Mouse (Mus musculus) G1E-ER4 (cell line): ENCODE data around the gene Daxx. TPM values are rescaled to one million over a fixed set of nuclear protein-coding genes. Genes with fewer than 3 reads are reported as not detected.

Experiments used
- GATA1 ChIP-seq: IDR thresholded peaks from one replicate; pipeline ENCODE4 v1.8.0; 2012; ENCODE audit warnings: low read length, inconsistent platforms
- polyA plus RNA-seq: library from polyadenylated mRNA; stranded (reverse); fragments of >175 nt; gene quantifications from 2 replicates; pipeline ENCODE4 v1.2.3, GENCODE M21; 2012

Gene Daxx
- polyA plus RNA-seq, 1 experiment: 59.5 TPM

- TF ChIP-seq GATA1: no peak
These were observed 710 bp upstream of the Daxx start for GRCm38 (mm10) chr17:33908331-33909076.

DNA sequence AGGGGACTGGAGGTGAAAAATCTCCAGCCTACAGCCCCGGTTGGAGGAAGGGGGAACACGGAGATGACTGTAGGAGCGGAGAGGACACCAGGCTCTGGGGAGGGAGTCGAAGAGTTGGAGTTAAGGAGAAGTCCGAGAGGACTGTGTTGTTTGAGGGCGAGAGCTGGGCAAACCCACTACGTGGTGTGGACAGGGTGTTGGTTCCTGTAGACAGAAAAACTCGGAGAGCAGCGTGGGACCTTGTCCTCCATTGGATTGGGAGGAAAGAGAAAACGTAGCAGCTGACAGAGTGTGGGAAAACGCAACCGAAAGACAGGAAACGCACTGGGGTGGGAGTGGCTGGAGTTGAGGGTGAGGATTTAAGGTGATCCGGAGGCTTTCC lies 646 bp downstream of the Daxx start:
- no peak for TF ChIP-seq GATA1

GRCm38 (mm10) chr17:33910346-33911051 lies 1.3 kb downstream of the Daxx start:
- no peak for TF ChIP-seq GATA1

- TF ChIP-seq GATA1: no peak
These were observed 2.0 kb downstream of the Daxx start for GRCm38 (mm10) chr17:33911052-33911812.

- TF ChIP-seq GATA1: no peak
These were observed 2.7 kb downstream of the Daxx start for GRCm38 (mm10) chr17:33911813-33912414.

GRCm38 (mm10) chr17:33913264-33913663 lies 4.0 kb downstream of the Daxx start:
- TF ChIP-seq GATA1: no peak

DNA sequence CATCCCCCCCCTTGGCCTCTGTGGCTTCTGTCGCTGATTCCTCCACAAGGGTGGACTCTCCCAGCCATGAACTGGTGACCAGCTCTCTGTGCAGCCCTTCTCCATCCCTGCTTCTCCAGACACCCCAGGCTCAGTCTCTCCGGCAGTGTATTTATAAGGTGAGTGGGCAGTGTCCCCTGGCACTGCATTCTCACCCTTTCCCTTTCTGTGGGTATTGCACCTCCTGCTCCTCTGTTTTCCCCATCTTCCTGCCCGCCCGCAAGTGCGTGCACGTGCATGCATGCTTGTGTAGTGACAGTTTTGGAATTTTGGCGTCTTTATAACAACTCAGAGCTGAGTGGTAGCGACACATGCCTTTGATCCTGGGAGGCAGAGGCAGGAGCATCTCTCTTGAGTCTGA lies 4.7 kb downstream of the Daxx start:
- TF ChIP-seq GATA1: no peak

GRCm38 (mm10) chr17:33914969-33915391 lies 5.8 kb downstream of the Daxx start:
- no peak for TF ChIP-seq GATA1

DNA sequence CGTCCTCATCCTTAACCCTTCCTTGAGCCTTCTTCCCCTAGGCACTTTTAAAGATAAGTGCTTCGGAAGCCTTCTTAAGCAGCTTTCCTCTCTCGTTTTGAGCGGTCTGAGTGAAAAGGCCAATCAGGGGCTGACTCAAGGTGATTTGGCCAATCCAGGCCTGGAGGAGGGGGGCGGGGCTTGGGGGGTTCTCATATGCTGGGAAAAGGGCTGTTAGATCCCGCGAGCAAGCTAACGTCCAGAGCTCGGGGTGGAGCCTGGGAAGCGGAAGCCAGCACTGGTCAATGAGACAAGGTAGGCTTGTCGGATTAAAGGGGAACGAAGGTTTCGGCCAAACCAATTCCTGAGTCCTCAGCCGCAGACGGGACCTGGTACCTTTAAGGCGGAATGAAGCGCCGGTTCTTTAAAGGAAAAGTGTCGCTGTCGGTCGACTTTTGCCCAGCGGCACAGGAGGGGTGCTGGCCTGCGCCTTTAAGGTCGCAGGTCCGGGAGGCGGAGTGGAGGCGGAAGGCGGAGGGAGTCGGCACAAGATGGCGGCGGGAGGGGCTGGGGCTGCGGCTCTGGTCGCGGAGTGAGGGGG lies 6.5 kb downstream of the Daxx start, which contains the start of the genes Tapbp and Zbtb22:
Tapbp (plus strand) TSS at position 229 of the 580 bp plus-strand sequence.
Zbtb22 (plus strand) TSS at position 234 of the 580 bp plus-strand sequence.
- TF ChIP-seq GATA1: no peak

GRCm38 (mm10) chr17:33916294-33916693 lies 7.1 kb downstream of the Daxx start:
- no peak for TF ChIP-seq GATA1

DNA sequence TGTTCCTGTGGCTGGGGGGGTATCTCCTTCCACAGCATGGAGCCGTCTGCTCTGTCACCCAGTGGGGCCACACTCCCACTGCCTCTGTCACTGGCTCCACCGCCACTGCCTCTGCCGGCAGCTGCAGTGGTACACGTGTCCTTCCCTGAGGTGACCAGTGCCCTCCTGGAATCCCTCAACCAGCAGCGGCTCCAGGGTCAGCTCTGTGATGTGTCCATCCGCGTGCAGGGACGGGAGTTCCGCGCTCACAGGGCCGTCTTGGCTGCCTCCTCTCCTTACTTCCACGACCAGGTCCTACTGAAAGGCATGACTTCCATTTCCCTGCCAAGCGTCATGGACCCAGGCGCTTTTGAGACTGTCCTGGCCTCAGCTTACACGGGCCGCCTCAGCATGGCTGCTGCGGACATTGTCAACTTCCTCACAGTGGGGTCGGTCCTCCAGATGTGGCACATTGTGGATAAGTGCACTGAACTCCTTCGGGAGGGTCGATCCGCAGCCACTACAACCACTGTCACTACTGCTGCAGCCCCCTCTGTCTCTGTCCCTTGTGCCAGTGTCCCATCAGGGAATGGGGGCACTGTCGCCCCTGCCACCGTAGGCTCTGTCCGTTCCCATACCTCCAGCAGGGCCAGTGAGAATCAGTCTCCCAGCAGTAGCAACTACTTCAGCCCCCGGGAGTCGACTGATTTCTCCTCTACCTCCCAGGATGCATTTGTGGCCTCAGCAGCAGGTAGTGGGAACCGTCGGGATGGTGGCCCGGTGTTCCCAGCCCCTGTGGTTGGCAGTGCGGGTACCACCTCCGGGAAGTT lies 7.8 kb downstream of the Daxx start:
- no peak for TF ChIP-seq GATA1

- TF ChIP-seq GATA1: no peak
These were observed 8.6 kb downstream of the Daxx start for GRCm38 (mm10) chr17:33917656-33918292.

DNA sequence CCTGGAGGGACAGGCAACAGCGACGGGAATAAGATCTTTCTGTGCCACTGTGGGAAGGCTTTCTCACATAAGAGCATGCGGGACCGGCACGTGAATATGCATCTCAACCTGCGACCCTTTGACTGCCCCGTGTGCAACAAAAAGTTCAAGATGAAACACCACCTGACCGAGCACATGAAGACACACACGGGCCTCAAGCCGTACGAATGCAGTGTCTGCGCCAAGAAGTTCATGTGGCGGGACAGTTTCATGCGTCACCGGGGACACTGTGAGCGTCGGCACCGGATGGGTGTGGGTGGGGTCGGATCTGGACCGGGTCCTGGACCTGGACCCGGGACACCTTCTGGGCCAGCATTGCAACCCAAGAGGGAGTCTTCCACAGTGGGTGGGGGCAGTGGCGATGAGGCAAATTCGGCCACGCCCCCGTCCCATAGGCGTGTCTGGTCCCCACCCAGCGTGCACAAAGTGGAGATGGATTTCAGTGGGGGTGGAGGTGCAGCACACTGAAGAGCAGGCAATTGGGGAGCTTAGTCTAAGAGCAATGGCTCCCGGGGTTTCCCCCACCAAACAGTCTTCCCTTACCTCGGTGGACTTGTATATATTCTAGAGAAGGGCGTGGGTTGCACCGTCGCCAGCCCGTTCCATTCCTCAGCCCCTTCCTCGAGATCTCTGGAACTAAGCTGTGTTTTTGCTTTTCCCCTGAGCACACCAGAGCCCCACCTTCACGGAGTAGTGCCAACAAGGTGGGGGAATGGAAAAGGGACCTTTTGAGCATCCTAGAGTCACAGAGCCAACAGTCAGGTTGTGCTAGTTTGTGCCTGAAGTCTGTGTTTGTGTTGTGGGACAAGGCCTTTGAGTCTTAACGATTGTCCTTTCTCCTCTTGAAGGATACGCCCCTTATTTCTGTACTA lies 9.3 kb downstream of the Daxx start:
- no peak for TF ChIP-seq GATA1
